Mouse (Mus musculus) cerebellum, adult 2 months (tissue): ENCODE measurements around the gene Cdhr3. TPM values are rescaled to one million over a fixed set of nuclear protein-coding genes. Genes with fewer than 3 reads are reported as not detected.

Source experiments
- DNase-seq, 2 experiments: peaks; one replicate each; pipeline ENCODE4 v3.0.0; 2021
- H3K27ac ChIP-seq: fragments of 200-500 bp; 2 replicates; pipeline ENCODE4 v1.5.1; 2012; ENCODE audit warnings: low read length, control low read depth, inconsistent platforms; ENCODE audit not compliant: insufficient read depth
- H3K27me3 ChIP-seq: fragments of 200-500 bp; 2 replicates; pipeline ENCODE4 v1.6.1; 2012; ENCODE audit warnings: inconsistent platforms, mild to moderate bottlenecking, low read length, moderate library complexity; ENCODE audit not compliant: control insufficient read depth, insufficient read depth
- H3K4me1 ChIP-seq: fragments of 200-500 bp; 2 replicates; pipeline ENCODE4 v1.6.1; 2011; ENCODE audit warnings: low read length; ENCODE audit not compliant: control insufficient read depth, insufficient read depth
- H3K4me3 ChIP-seq: fragments of 200-500 bp; replicated peaks from 2 replicates; pipeline ENCODE3; 2011; ENCODE audit warnings: mild to moderate bottlenecking, low read depth, low read length, control low read depth; ENCODE audit not compliant: insufficient read depth
- CTCF ChIP-seq: fragments of 200-500 bp; IDR thresholded peaks from 2 replicates; pipeline ENCODE4 v1.5.1; 2011; ENCODE audit warnings: low read depth, mild to moderate bottlenecking, control low read depth, low read length, moderate library complexity, borderline replicate concordance; ENCODE audit not compliant: insufficient read depth
- POLR2A ChIP-seq: fragments of 200-500 bp; IDR thresholded peaks from 2 replicates; pipeline ENCODE4 v1.6.1; 2011; ENCODE audit warnings: low read length, control low read depth, borderline replicate concordance; ENCODE audit not compliant: insufficient read depth
- WGBS: fragments of 180-500 bp; shearing (Covaris S2); methylation state at CpG from one replicate; pipeline ENCODE4 v1.1.7; 2018; 5-methylcytosine and 5-hydroxymethylcytosine counted together
- polyA plus RNA-seq: library from polyadenylated mRNA; depleted of rRNA; stranded (reverse); fragments of >200 nt; gene quantifications from 2 replicates; pipeline ENCODE4 v1.2.3, GENCODE M21; 2012

Gene Cdhr3
- polyA plus RNA-seq, 1 experiment = 1.4 TPM

DNA sequence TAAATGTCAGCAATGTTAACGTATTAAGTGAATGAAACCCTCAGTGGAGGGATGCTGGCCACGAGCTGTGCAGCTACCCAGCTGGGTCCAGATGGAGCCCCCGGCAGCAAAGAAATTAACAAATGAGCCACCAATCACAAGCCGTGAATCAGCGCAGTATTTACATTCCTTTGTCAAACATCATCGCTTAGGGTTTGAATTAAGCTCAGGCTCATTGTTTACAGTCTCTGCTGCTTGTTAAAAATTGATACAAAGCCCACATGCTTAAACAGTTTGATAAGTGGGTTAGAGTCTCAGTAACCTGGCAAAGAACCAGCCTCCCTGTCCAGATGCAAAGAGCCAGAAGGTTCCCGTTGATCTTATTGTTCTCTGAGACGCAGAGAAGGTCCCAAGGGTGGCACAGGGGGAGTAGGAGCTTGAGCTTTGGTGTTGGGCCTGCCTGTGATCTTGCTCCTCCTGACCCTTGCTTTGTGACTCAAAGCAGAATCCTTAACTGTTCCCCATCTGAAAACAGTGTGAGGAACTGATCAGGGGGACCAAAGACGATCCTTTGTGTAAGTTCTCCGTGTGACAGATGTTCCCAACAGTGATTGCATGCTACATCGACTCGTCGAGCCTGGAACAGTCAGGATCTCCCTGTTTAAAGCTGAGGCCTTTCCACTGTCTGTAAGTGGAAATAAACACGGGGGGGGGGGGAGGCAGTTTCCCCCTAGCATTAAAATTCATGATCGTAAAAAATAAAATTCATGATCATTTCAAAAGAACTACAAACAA, 9.9 kb upstream of the Cdhr3 start:
- Histone ChIP-seq H3K27ac (no peak overlapping the region), H3K4me1 (no peaks in the 10 kb centered on the region), H3K4me3 (no peak overlapping the region), H3K27me3 (no peaks in the 10 kb centered on the region; the same call in 1 of the 2 replicates)
- 31% methylated on average over 15 of the region's 15 CpGs for WGBS
- no peak for DNase-seq
- TF ChIP-seq POLR2A (no peak), CTCF (no peak)

GRCm38 (mm10) chr12:33101627-33102026, 9.0 kb upstream of the Cdhr3 start:
- WGBS = 64% methylated on average over 8 of the region's 8 CpGs
- Histone ChIP-seq H3K4me1 (no peaks in the 10 kb centered on the region), H3K27me3 (no peaks in the 10 kb centered on the region; the same call in 1 of the 2 replicates), H3K4me3 (no peak overlapping the region), H3K27ac (no peak overlapping the region)
- no peak for TF ChIP-seq POLR2A
- no peak for TF ChIP-seq CTCF
- no peak for DNase-seq

- 73% methylated on average over 3 of the region's 3 CpGs for WGBS
Observed at GRCm38 (mm10) chr12:33096017-33096416, 3.3 kb upstream of the Cdhr3 start.

GRCm38 (mm10) chr12:33092196-33092595, 479 bp downstream of the Cdhr3 start:
- 97% methylated on average over 2 of the region's 2 CpGs for WGBS
- Histone ChIP-seq H3K4me1 (no peaks in the 10 kb centered on the region), H3K27me3 (no peaks in the 10 kb centered on the region), H3K4me3 (no peak overlapping the region), H3K27ac (no peak overlapping the region)
- TF ChIP-seq CTCF (no peak), POLR2A (no peak)
- no peak for DNase-seq

More at GRCm38 (mm10) chr12:33096017-33096416, 3.3 kb upstream of the Cdhr3 start:
- DNase-seq = no peak
- H3K4me3 ChIP-seq = no peak overlapping the region
- no peak overlapping the region for H3K27ac ChIP-seq
- no peaks in the 10 kb centered on the region for H3K27me3 ChIP-seq
- no peak for TF ChIP-seq POLR2A
- no peak for TF ChIP-seq CTCF
- H3K4me1 ChIP-seq = no peaks in the 10 kb centered on the region

DNA sequence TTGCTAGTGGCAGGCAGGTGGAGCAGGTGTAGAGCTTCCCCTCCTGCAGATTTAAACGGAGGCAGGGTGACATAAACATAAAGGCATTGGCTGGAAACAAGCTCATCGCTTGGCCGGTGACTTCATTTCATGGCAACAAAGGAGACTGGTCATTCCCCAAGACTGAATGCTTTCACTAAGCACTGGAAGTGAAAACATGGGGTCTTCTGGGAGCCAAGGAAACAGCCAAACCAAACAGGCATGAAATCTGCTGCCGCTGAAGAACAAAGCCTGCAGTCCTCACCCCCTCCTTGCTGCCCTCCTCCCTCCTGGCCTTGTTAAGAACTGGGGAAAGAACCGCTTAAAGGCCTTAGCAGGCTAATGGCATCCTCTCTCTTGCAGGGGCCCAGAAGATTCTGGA, 6.5 kb downstream of the Cdhr3 start:
- no peak for TF ChIP-seq POLR2A
- no peak for TF ChIP-seq CTCF
- 27% methylated on average over 5 of the region's 5 CpGs for WGBS
- DNase-seq = no peak
- H3K27me3 ChIP-seq = no peaks in the 10 kb centered on the region
- H3K27ac ChIP-seq = no peak overlapping the region
- H3K4me3 ChIP-seq = no peak overlapping the region
- H3K4me1 ChIP-seq = no peaks in the 10 kb centered on the region

GRCm38 (mm10) chr12:33084683-33085082, 8.0 kb downstream of the Cdhr3 start:
- H3K4me1 ChIP-seq = no peaks in the 10 kb centered on the region
- H3K4me3 ChIP-seq = no peak overlapping the region
- no peak for DNase-seq
- no peaks in the 10 kb centered on the region for H3K27me3 ChIP-seq
- no peak overlapping the region for H3K27ac ChIP-seq
- TF ChIP-seq POLR2A (no peak), CTCF (no peak)
- WGBS = 52% methylated on average over 2 of the region's 2 CpGs

DNA sequence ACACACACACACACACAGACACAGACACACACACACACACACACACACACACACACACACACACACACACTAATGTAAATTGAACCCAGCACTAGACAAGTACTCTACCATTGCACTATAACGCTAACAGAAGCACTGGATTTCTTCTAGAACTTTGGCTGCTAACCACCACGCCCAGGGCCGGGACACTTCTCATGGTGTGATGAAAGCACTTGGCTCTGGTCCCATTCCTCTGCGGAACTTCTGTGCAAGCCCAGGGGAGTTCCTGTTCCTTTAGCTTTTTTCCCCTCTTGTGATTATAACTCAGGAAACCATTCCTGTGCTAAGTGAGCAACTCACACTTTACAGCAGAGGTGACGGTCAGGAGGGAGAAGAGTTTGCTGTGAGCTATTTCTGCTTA, 9.3 kb downstream of the Cdhr3 start:
- no peak overlapping the region for H3K4me3 ChIP-seq
- no peaks in the 10 kb centered on the region for H3K4me1 ChIP-seq
- TF ChIP-seq POLR2A = no peak
- no peak for TF ChIP-seq CTCF
- no peak for DNase-seq
- H3K27me3 ChIP-seq = no peaks in the 10 kb centered on the region
- WGBS = 25% methylated on average over 5 of the region's 5 CpGs
- H3K27ac ChIP-seq = no peak overlapping the region

DNA sequence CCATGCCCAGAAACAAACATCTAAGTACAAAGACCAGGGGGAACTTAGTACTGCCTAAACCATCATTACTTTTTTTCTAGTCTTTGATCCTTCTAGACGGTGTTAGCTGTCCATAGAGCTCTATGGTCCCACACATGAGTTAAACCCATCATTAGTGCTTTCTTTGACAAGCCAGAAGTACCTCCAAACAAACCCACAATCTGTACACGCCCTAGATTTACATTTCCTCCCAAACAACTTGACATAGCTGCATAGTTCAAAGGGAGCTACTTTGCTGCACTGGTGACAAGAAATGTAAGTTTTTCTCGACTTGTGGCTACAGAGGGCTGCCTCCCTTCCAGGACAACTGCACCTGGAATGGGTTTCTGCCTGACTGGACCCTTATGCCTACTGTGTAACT, 16.4 kb downstream of the Cdhr3 start:
- Histone ChIP-seq H3K4me1 (no peaks in the 10 kb centered on the region; the same call in 1 of the 2 replicates), H3K4me3 (no peak overlapping the region)
- TF ChIP-seq POLR2A (no peak), CTCF (no peak)

More for the DNA sequence above, 16.4 kb downstream of the Cdhr3 start:
- Histone ChIP-seq H3K27me3 (no peaks in the 10 kb centered on the region), H3K27ac (no peak overlapping the region)
- DNase-seq = no peak
- 79% methylated on average over 3 of the region's 3 CpGs for WGBS
